Mouse (Mus musculus): ENCODE measurements at regions not wholly inside any gene's neighbourhood (a gene's known extent, or its start where the extent isn't known, plus 50 kb on each side); places are given as distances from the start of the nearest gene placed in this dataset.

DNA sequence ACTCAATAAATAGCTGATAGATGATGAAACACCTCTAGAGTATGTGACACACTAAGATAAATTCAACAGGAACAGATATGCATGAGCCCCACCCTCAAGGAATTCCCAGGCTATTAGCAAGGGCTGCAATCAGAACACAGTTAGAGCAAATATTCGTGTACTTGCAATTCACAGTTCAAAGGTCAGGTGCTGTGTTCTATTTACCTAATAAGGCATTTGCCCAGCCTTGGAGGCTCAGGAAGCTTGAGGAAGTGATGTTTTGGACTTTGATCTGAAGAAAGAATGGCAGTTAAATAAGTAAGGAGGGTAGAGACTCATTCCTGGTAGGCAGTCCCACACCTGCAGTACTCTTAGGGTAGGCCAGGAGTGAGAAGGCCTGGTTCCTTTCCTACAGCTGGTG lies 60.3 kb upstream of the Ifngr1 start:
- in situ Hi-C loops (cut with MboI, MseI): no loop called here

DNA sequence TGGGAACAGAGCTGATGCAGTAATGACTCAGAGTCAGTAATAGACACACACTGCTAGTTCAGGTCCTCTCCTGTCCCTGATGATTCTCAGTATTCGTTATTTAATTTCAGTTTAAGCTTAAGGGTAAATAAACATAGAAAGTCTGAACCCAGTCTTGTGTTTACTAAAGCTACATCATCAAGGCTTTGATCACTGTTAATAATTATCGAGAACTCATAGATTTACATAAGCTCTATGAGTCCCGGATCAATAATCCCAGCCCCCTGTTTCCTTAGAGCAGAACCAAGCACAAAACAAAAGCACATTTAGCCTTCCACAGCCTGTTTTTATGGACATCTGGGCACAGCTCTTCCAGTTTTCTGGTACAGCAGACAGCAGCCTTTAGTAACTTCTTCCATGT lies 59.0 kb upstream of the Ifngr1 start:
- in situ Hi-C loops (cut with MboI, MseI): no loop called here

DNA sequence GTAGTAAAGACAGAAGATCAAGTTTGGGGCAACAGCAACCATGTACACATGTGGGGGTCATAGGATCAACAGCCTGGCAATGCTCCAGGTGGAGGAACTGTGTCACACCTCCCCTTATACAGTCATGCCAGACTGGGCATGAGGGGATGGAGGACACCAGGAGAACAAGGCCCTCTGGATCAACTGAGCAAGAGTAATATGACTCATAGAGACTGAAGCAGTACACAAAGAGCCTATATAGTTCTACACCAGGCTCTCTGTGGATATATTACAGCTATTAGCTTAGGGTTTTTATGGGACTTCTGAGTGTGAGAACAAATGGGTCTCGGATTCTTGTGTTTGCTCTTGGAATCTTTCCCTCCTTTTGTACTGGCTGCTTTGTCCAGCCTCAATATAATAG lies 57.9 kb upstream of the Ifngr1 start:
- in situ Hi-C loops (cut with MboI, MseI): no loop called here

Data from T-helper 17 cell (primary cell).